Mouse (Mus musculus): ENCODE results near the gene Rab11fip3. TPM values are rescaled to one million over a fixed set of nuclear protein-coding genes. Genes with fewer than 3 reads are reported as not detected.

Rab11fip3 gene
- polyA plus RNA-seq, 1 experiment from 2014 or later = 13.7 TPM

DNA sequence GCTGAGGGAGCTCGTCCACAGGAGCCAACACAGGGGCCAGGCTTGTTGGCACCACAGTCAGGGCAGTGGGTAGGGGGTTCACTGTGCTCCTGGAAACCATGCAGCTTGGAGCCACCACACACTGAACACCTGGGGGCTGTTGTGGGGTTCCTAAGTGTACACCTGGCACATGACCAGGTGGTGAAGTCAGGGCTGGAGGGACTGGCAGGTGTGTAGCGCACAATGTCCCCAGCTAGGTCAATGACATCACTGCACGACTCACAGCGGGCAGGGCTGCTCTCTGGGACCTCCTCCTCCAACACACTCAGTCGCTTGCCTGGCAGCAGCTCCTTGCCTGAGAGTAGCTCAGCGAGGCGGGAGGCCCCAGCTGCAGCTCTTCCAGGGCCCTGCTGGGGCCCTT lies 105.1 kb downstream of the Rab11fip3 start:
- Histone ChIP-seq H3K9ac (ENCODE audit: low read length) (no peak overlapping the region), H3K27ac (ENCODE audit: low read depth) (no peak overlapping the region), H3K4me3 (ENCODE audit: low read depth, low read length) (no peak overlapping the region), H3K9me3 (ENCODE audit: control insufficient read depth, low read length) (no peaks in the 10 kb centered on the region), H3K27me3 (replicated peaks; ENCODE audit: control insufficient read depth, insufficient read depth, low read length) (no peaks in the 10 kb centered on the region), H3K4me1 (replicated peaks; ENCODE audit: control insufficient read depth, insufficient read depth, low read length) (peaks cover 14% of the 10 kb centered on the region), H3K4me2 (ENCODE audit: low read length) (no peak overlapping the region), H3K36me3 (ENCODE audit: control insufficient read depth, insufficient read depth, low read length) (peaks cover 45% of the 10 kb centered on the region)
- WGBS = 90% methylated on average over 7 of the region's 7 CpGs
- ATAC-seq (replicated peaks; ENCODE audit: low FRiP score, low TSS enrichment, low read depth) (no peak; the same call in 1 of the 2 replicates), DNase-seq (ENCODE audit: low spot score) (no peak)

DNA sequence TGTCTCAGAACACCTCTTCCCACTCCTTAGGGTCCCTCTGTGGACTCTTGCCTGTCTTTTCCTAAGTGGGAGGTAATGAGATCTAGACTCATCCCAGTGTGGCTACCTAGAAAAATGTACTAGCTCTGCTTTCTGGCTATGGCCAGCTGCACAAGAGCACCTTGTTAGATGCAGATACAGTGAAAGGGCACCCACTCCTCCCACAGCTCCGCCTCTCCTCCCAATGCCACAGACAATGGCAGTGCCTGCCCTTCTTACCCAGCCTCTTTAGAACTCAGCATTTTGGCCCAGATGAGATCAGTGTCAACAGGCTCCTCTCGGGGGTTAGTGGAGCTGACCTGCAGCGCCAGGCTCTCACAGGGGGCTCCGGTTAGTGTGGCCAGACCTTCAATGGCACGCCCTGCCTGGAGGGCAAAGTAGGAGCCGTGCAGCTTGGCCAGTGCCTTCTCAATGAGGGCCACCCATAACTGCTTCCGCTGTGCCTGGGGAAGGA lies 106.9 kb downstream of the Rab11fip3 start:
- Histone ChIP-seq H3K9ac (ENCODE audit: low read length) (no peak overlapping the region), H3K4me1 (replicated peaks; ENCODE audit: control insufficient read depth, insufficient read depth, low read length) (peaks cover 3% of the 10 kb centered on the region; the same call in 1 of the 2 replicates), H3K9me3 (ENCODE audit: control insufficient read depth, low read length) (no peaks in the 10 kb centered on the region), H3K27ac (ENCODE audit: low read depth) (no peak overlapping the region), H3K4me3 (ENCODE audit: low read depth, low read length) (no peak overlapping the region), H3K36me3 (ENCODE audit: control insufficient read depth, insufficient read depth, low read length) (peaks cover 61% of the 10 kb centered on the region), H3K27me3 (replicated peaks; ENCODE audit: control insufficient read depth, insufficient read depth, low read length) (no peaks in the 10 kb centered on the region), H3K4me2 (ENCODE audit: low read length) (no peak overlapping the region)
- 94% methylated on average over 7 of the region's 7 CpGs for WGBS
- DNase-seq (ENCODE audit: low spot score) (no peak), ATAC-seq (replicated peaks; ENCODE audit: low FRiP score, low TSS enrichment, low read depth) (no peak)

GRCm38 (mm10) chr17:25961566-25961965 lies 107.8 kb downstream of the Rab11fip3 start:
- Histone ChIP-seq H3K27me3 (replicated peaks; ENCODE audit: control insufficient read depth, insufficient read depth, low read length) (no peaks in the 10 kb centered on the region), H3K9me3 (ENCODE audit: control insufficient read depth, low read length) (no peaks in the 10 kb centered on the region), H3K4me2 (ENCODE audit: low read length) (no peak overlapping the region), H3K9ac (ENCODE audit: low read length) (no peak overlapping the region), H3K4me1 (replicated peaks; ENCODE audit: control insufficient read depth, insufficient read depth, low read length) (no peaks in the 10 kb centered on the region), H3K36me3 (ENCODE audit: control insufficient read depth, insufficient read depth, low read length) (peaks cover 65% of the 10 kb centered on the region), H3K27ac (ENCODE audit: low read depth) (no peak overlapping the region), H3K4me3 (ENCODE audit: low read depth, low read length) (no peak overlapping the region)
- no peak for DNase-seq (ENCODE audit: low spot score)
- 98% methylated on average over 5 of the region's 5 CpGs for WGBS
- no peak for ATAC-seq (replicated peaks; ENCODE audit: low FRiP score, low TSS enrichment, low read depth)

GRCm38 (mm10) chr17:25959630-25960467 lies 109.5 kb downstream of the Rab11fip3 start:
- DNase-seq (ENCODE audit: low spot score) (no peak), ATAC-seq (replicated peaks; ENCODE audit: low FRiP score, low TSS enrichment, low read depth) (no peak)
- H3K27ac ChIP-seq (ENCODE audit: low read depth) = no peak overlapping the region
- no peak overlapping the region for H3K4me3 ChIP-seq (ENCODE audit: low read depth, low read length)
- no peak overlapping the region for H3K4me2 ChIP-seq (ENCODE audit: low read length)
- peaks cover 65% of the 10 kb centered on the region for H3K36me3 ChIP-seq (ENCODE audit: control insufficient read depth, insufficient read depth, low read length)
- H3K4me1 ChIP-seq (replicated peaks; ENCODE audit: control insufficient read depth, insufficient read depth, low read length) = no peaks in the 10 kb centered on the region
- no peaks in the 10 kb centered on the region for H3K27me3 ChIP-seq (replicated peaks; ENCODE audit: control insufficient read depth, insufficient read depth, low read length)
- no peak overlapping the region for H3K9ac ChIP-seq (ENCODE audit: low read length)
- H3K9me3 ChIP-seq (ENCODE audit: control insufficient read depth, low read length) = no peaks in the 10 kb centered on the region
- WGBS = 90% methylated on average over 23 of the region's 23 CpGs

DNA sequence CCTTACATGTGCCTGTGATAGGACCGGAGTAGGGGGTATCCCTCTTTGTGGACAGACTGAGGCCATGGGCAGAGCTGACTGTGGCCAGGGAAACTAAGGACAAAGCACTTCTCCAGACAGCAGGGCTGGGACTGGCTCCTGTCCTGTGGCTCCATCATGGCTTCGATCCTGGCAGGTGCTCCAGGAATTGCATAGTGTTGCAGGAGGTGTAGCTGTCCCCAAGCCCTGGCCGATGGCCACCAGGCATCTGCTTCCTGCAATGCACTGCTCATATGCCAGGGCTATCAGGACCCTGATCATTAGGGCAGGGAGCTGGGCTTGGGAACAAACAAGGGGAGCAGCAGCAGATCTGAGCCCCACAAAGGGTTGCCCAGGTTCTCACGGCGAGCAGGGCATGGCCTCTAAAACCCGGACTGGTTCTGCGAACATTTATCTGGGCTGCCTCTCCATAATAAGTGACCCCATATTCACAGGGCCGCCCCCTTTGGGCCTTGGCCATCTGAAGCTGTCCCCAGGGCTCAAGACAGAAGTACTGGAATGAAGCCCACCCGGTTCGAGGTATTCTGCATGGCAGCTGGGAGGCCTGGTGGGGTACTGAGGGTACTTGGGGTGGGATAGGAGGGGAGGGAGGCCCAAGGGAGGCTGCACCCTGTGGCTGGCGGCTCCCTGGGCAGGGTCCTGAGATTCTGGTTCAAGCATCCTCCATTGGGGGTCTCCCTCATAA lies 110.4 kb downstream of the Rab11fip3 start:
- no peak overlapping the region for H3K9ac ChIP-seq (ENCODE audit: low read length)
- DNase-seq (ENCODE audit: low spot score) = no peak
- no peaks in the 10 kb centered on the region for H3K4me1 ChIP-seq (replicated peaks; ENCODE audit: control insufficient read depth, insufficient read depth, low read length)
- no peak for ATAC-seq (replicated peaks; ENCODE audit: low FRiP score, low TSS enrichment, low read depth)
- H3K9me3 ChIP-seq (ENCODE audit: control insufficient read depth, low read length) = no peaks in the 10 kb centered on the region
- peaks cover 2% of the 10 kb centered on the region; the same call in 1 of the 2 replicates for H3K27me3 ChIP-seq (replicated peaks; ENCODE audit: control insufficient read depth, insufficient read depth, low read length)
- WGBS = 95% methylated on average over 11 of the region's 11 CpGs
- H3K36me3 ChIP-seq (ENCODE audit: control insufficient read depth, insufficient read depth, low read length) = peaks cover 58% of the 10 kb centered on the region
- no peak overlapping the region for H3K27ac ChIP-seq (ENCODE audit: low read depth)
- no peak overlapping the region for H3K4me3 ChIP-seq (ENCODE audit: low read depth, low read length)
- no peak overlapping the region for H3K4me2 ChIP-seq (ENCODE audit: low read length)

DNA sequence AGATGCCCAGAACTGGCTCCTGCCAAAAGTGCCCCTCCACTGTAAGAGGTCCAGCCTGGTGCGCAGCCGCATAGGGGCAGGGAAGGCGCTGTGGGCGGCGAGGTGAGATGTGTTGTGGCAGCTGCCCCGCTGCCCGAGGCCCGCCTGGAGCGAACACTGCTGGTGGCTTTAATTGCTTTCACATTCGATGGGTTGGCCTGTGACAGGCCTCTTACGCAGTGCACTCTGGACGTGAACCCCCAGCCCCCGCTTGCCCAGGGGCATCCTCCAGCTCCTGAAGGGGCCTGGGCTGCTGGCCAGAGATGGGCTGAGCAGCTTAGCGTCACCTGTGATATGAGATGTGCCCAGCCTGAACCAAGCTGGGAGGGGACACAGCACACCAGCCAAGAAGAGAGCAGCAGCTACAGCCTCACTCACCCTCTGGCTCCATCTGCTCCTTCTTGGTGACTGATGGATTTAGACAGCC lies 111.7 kb downstream of the Rab11fip3 start:
- WGBS = 88% methylated on average over 14 of the region's 14 CpGs
- Histone ChIP-seq H3K9me3 (ENCODE audit: control insufficient read depth, low read length) (no peaks in the 10 kb centered on the region), H3K4me2 (ENCODE audit: low read length) (no peak overlapping the region), H3K4me1 (replicated peaks; ENCODE audit: control insufficient read depth, insufficient read depth, low read length) (no peaks in the 10 kb centered on the region), H3K36me3 (ENCODE audit: control insufficient read depth, insufficient read depth, low read length) (peaks cover 47% of the 10 kb centered on the region), H3K27ac (ENCODE audit: low read depth) (no peak overlapping the region), H3K9ac (ENCODE audit: low read length) (no peak overlapping the region), H3K4me3 (ENCODE audit: low read depth, low read length) (no peak overlapping the region), H3K27me3 (replicated peaks; ENCODE audit: control insufficient read depth, insufficient read depth, low read length) (peaks cover 14% of the 10 kb centered on the region)
- DNase-seq (ENCODE audit: low spot score) = no peak
- ATAC-seq (replicated peaks; ENCODE audit: low FRiP score, low TSS enrichment, low read depth) = no peak

DNA sequence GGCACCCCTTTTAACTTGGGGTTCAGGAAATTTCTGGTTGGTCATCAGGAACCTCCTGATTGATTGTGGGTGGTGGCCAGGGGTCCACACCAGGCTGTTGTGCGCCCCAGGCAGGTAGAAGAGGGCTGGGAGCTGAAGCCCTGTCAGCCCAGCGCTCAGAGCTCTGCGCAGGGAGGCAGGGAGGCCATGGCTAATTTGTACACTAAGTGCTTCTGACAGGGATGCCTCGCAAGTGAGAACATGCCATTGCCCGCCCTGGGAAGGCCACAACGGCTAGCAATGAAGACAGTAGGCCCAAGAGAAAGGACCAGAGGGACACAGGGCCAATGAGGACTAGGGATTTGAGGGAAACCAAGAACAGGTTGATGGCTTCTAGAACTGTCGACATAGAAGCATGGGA lies 112.7 kb downstream of the Rab11fip3 start:
- ATAC-seq (replicated peaks; ENCODE audit: low FRiP score, low TSS enrichment, low read depth) (no peak), DNase-seq (ENCODE audit: low spot score) (no peak)
- Histone ChIP-seq H3K4me3 (ENCODE audit: low read depth, low read length) (no peak overlapping the region), H3K36me3 (ENCODE audit: control insufficient read depth, insufficient read depth, low read length) (peaks cover 38% of the 10 kb centered on the region), H3K9ac (ENCODE audit: low read length) (no peak overlapping the region), H3K9me3 (ENCODE audit: control insufficient read depth, low read length) (no peaks in the 10 kb centered on the region), H3K27ac (ENCODE audit: low read depth) (no peak overlapping the region), H3K27me3 (replicated peaks; ENCODE audit: control insufficient read depth, insufficient read depth, low read length) (peaks cover 24% of the 10 kb centered on the region), H3K4me2 (ENCODE audit: low read length) (no peak overlapping the region), H3K4me1 (replicated peaks; ENCODE audit: control insufficient read depth, insufficient read depth, low read length) (peaks cover 5% of the 10 kb centered on the region; the same call in 1 of the 2 replicates)
- WGBS = 79% methylated on average over 7 of the region's 7 CpGs

- no peaks in the 10 kb centered on the region for H3K9me3 ChIP-seq (ENCODE audit: control insufficient read depth, low read length)
- DNase-seq (ENCODE audit: low spot score) = no peak
- no peak overlapping the region for H3K4me3 ChIP-seq (ENCODE audit: low read depth, low read length)
- peaks cover 28% of the 10 kb centered on the region for H3K27me3 ChIP-seq (replicated peaks; ENCODE audit: control insufficient read depth, insufficient read depth, low read length)
- WGBS = 79% methylated on average over 6 of the region's 7 CpGs
- H3K9ac ChIP-seq (ENCODE audit: low read length) = no peak overlapping the region
- ATAC-seq (replicated peaks; ENCODE audit: low FRiP score, low TSS enrichment, low read depth) = no peak
- no peak overlapping the region for H3K27ac ChIP-seq (ENCODE audit: low read depth)
- H3K4me2 ChIP-seq (ENCODE audit: low read length) = no peak overlapping the region
- peaks cover 5% of the 10 kb centered on the region; the same call in 1 of the 2 replicates for H3K4me1 ChIP-seq (replicated peaks; ENCODE audit: control insufficient read depth, insufficient read depth, low read length)
- H3K36me3 ChIP-seq (ENCODE audit: control insufficient read depth, insufficient read depth, low read length) = peaks cover 35% of the 10 kb centered on the region
These were observed 113.2 kb downstream of the Rab11fip3 start for GRCm38 (mm10) chr17:25956201-25956600.

Measured in intestine, embryonic 14.5 days (tissue).